Mouse (Mus musculus): Measurements from ENCODE around the gene Chchd3. TPM values are rescaled to one million over a fixed set of nuclear protein-coding genes. Genes with fewer than 3 reads are reported as not detected.
A peak's percentile ranks its signal among the peaks of the same experiment; 100 is the strongest.

Chchd3 gene
- polyA plus RNA-seq, 1 experiment from 2014 or later, result 103 TPM

DNA sequence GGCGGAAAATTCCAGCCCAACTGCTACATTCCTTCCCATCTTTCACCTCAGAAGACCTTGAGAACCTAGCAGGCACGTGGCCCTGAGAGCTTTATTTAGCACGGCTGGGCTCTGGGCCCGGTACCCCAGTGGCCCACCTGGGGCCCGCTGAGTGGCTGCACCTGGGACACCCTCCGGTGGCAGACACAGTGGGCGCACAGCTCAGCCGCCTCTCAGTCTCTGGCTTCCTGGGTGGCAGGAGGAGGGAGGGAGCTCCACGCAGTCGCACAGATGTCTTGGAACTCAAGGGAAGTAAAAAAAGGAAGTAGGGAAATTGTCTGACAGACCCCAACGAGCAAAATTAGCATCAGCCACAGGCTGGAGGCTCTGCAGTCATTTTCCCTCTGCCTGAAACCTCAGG is 279.5 kb downstream of the Chchd3 start:
- TF ChIP-seq CTCF (IDR thresholded peaks at IDR 0.05; ENCODE audit: low read depth), result no peak
- H3K4me2 ChIP-seq, result peak overlapping the region; percentile 35; the same call in 1 of the 2 replicates
- no peaks in the 10 kb centered on the region for H3K36me3 ChIP-seq (ENCODE audit: insufficient read depth)
- DNase-seq (peak; percentile 17), ATAC-seq (ENCODE audit: insufficient read depth) (no peak)
- WGBS, result 18% methylated on average over 11 of the region's 11 CpGs
- no peak overlapping the region for H3K27ac ChIP-seq (ENCODE audit: low read depth)
- no peak overlapping the region for H3K9ac ChIP-seq
- H3K4me1 ChIP-seq (ENCODE audit: insufficient read depth), result peaks cover 4% of the 10 kb centered on the region
- H3K4me3 ChIP-seq (ENCODE audit: low read depth, low read length), result no peak overlapping the region
- H3K9me3 ChIP-seq (ENCODE audit: low read depth, low read length), result no peaks in the 10 kb centered on the region
- H3K27me3 ChIP-seq (ENCODE audit: insufficient read depth, low read length), result no peaks in the 10 kb centered on the region

DNA sequence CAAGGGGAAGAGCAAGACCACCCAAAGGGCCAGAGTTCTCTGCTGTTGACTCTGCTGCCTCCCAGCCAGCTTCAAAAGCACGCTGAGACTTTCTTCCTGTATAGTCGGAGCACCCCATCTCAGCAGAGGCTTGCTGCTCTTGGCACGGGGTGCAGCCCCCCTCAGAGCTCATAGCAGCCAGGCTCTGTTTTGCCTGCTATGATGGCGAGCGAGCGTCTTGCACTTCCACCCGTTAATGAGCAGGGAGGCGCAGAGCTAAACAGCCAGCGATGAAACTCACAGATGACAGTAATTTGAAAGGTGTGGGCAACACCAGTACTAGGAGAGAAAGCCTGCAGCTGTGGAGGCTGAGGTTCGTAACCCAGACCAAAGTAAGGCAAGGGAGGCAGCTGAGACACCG is 283.7 kb downstream of the Chchd3 start:
- H3K4me2 ChIP-seq, result no peak overlapping the region
- ATAC-seq (ENCODE audit: insufficient read depth) (no peak), DNase-seq (no peak)
- H3K27ac ChIP-seq (ENCODE audit: low read depth), result no peak overlapping the region
- H3K9ac ChIP-seq, result no peak overlapping the region
- H3K9me3 ChIP-seq (ENCODE audit: low read depth, low read length), result no peaks in the 10 kb centered on the region; the same call in 1 of the 2 replicates
- H3K27me3 ChIP-seq (ENCODE audit: insufficient read depth, low read length), result no peaks in the 10 kb centered on the region
- peaks cover 4% of the 10 kb centered on the region for H3K4me1 ChIP-seq (ENCODE audit: insufficient read depth)
- H3K36me3 ChIP-seq (ENCODE audit: insufficient read depth), result no peaks in the 10 kb centered on the region
- no peak overlapping the region for H3K4me3 ChIP-seq (ENCODE audit: low read depth, low read length)
- WGBS, result 65% methylated on average over 11 of the region's 11 CpGs
- no peak for TF ChIP-seq CTCF (IDR thresholded peaks at IDR 0.05; ENCODE audit: low read depth)

DNA sequence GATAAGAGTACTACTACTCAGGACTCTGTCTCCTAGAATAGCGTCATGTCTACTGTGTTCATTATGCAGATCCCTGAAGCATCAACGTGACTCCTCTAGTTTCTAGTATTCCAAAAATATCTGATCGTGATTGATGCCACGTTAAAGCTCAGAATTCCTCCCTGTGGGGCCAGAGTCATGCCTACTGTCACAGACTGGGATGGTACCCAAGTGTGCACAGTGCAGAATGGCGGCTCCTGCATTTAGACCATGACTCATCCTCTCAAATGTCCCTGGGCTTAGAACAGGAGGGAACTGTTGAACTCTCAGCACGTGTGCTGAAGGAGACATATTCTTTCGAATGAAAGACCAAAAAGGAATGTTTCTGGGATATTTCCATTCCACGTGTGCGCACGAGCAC is 305.5 kb downstream of the Chchd3 start:
- 83% methylated on average over 10 of the region's 10 CpGs for WGBS
- ATAC-seq (ENCODE audit: insufficient read depth), result no peak

DNA sequence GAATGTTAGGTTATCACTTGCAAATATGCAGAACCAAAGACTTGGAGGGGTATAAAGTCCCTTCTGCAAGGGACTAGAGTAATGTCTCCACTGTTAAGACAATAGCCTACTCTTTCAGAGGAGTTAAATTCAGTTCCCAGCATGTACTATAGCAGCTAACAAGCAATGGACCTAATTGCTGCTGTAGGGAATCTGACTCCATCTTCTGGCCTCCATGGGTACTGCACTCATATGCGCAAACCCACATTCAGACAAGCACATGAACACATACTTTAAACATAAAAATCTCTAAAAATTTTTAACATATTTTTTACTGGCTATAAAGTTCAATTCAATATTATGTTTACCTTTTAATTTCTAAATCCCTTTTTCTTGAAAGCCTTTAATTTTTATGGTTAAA is 310.2 kb downstream of the Chchd3 start:
- WGBS, result 93% methylated on average over 1 of the region's 1 CpGs
- no peak overlapping the region for H3K9ac ChIP-seq
- no peaks in the 10 kb centered on the region for H3K9me3 ChIP-seq (ENCODE audit: low read depth, low read length)
- H3K4me3 ChIP-seq (ENCODE audit: low read depth, low read length), result no peak overlapping the region
- TF ChIP-seq CTCF (IDR thresholded peaks at IDR 0.05; ENCODE audit: low read depth), result peak; percentile 47
- no peaks in the 10 kb centered on the region for H3K27me3 ChIP-seq (ENCODE audit: insufficient read depth, low read length)
- no peaks in the 10 kb centered on the region for H3K36me3 ChIP-seq (ENCODE audit: insufficient read depth)
- ATAC-seq (ENCODE audit: insufficient read depth) (no peak), DNase-seq (peak; percentile 3)
- no peak overlapping the region for H3K4me2 ChIP-seq
- no peaks in the 10 kb centered on the region for H3K4me1 ChIP-seq (ENCODE audit: insufficient read depth)
- no peak overlapping the region for H3K27ac ChIP-seq (ENCODE audit: low read depth)

More for the DNA sequence above, 305.5 kb downstream of the Chchd3 start:
- H3K27ac ChIP-seq (ENCODE audit: low read depth), result no peak overlapping the region
- no peaks in the 10 kb centered on the region for H3K36me3 ChIP-seq (ENCODE audit: insufficient read depth)
- H3K4me1 ChIP-seq (ENCODE audit: insufficient read depth), result no peaks in the 10 kb centered on the region
- no peak overlapping the region for H3K4me3 ChIP-seq (ENCODE audit: low read depth, low read length)
- no peak for DNase-seq
- TF ChIP-seq CTCF (IDR thresholded peaks at IDR 0.05; ENCODE audit: low read depth), result no peak
- H3K9me3 ChIP-seq (ENCODE audit: low read depth, low read length), result no peaks in the 10 kb centered on the region
- H3K9ac ChIP-seq, result no peak overlapping the region
- H3K4me2 ChIP-seq, result no peak overlapping the region
- H3K27me3 ChIP-seq (ENCODE audit: insufficient read depth, low read length), result no peaks in the 10 kb centered on the region

DNA sequence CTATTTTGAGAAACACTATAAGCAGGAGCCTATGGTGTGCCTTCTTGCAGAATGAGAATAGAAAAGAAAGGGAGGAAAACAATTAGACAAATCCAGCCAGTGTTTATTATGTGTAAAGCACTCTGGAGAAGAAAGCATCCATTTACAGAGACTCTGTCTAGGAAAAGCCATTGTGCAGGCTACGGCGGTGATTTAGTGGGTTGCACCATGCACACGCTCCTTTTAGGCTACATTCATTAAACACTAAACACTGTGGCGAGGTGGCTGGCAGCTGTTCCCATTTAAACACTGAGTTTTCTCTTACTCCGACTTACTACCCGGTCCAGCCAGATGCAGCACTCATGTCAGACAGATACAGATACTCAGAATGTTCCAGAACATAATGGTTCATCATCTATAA is 311.3 kb downstream of the Chchd3 start:
- 82% methylated on average over 6 of the region's 6 CpGs for WGBS
- no peak overlapping the region for H3K4me2 ChIP-seq
- H3K36me3 ChIP-seq (ENCODE audit: insufficient read depth), result no peaks in the 10 kb centered on the region
- no peak for TF ChIP-seq CTCF (IDR thresholded peaks at IDR 0.05; ENCODE audit: low read depth)
- H3K9ac ChIP-seq, result no peak overlapping the region
- no peak overlapping the region for H3K27ac ChIP-seq (ENCODE audit: low read depth)
- no peaks in the 10 kb centered on the region for H3K27me3 ChIP-seq (ENCODE audit: insufficient read depth, low read length)
- no peaks in the 10 kb centered on the region for H3K4me1 ChIP-seq (ENCODE audit: insufficient read depth)
- ATAC-seq (ENCODE audit: insufficient read depth), result no peak
- no peaks in the 10 kb centered on the region for H3K9me3 ChIP-seq (ENCODE audit: low read depth, low read length)
- DNase-seq, result no peak
- H3K4me3 ChIP-seq (ENCODE audit: low read depth, low read length), result no peak overlapping the region

DNA sequence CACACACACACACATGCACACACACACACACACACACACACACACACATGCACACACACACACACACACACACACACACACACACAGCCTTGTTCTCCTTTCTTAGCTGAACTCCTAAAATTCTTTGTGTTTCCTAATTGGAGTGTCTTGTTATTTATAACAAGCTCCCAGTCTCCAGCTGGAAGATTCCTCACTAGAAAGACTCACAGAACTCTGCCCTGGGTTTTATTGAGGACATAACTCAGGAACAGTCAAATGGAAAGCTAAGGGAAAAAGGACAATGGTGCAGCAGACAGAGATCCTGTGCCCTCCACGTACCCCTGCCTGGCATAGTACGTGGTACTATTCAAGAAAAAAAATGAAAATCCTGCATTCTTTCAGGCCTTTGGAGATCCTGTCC is 312.7 kb downstream of the Chchd3 start:
- Histone ChIP-seq H3K27me3 (ENCODE audit: insufficient read depth, low read length) (no peaks in the 10 kb centered on the region), H3K9me3 (ENCODE audit: low read depth, low read length) (no peaks in the 10 kb centered on the region), H3K36me3 (ENCODE audit: insufficient read depth) (no peaks in the 10 kb centered on the region), H3K9ac (no peak overlapping the region), H3K4me1 (ENCODE audit: insufficient read depth) (no peaks in the 10 kb centered on the region), H3K4me2 (no peak overlapping the region), H3K27ac (ENCODE audit: low read depth) (no peak overlapping the region), H3K4me3 (ENCODE audit: low read depth, low read length) (no peak overlapping the region)
- TF ChIP-seq CTCF (IDR thresholded peaks at IDR 0.05; ENCODE audit: low read depth), result no peak
- DNase-seq (no peak), ATAC-seq (ENCODE audit: insufficient read depth) (no peak)
- 80% methylated on average over 2 of the region's 2 CpGs for WGBS

Other genes with a start within 250 kb of the Chchd3 start
- gene Exoc4, start 188.8 kb upstream of the Chchd3 start, polyA plus RNA-seq (2014; fragmentation: Nextera tagmentation; extraction: Ambion mirVana), result 27.3 and 33.1 TPM in 2 replicates